Mouse (Mus musculus) embryonic fibroblast, embryonic 13.5 days (primary cell): Measurements from ENCODE around the gene Ripply3.

Source experiments
- CTCF ChIP-seq: IDR thresholded peaks from 2 replicates; pipeline ENCODE4 v1.5.1; 2011; ENCODE audit warnings: mild to moderate bottlenecking, control low read depth, low read length, moderate library complexity, borderline replicate concordance; ENCODE audit not compliant: insufficient read depth
- POLR2A ChIP-seq: IDR thresholded peaks from 2 replicates; pipeline ENCODE4 v1.6.1; 2011; ENCODE audit warnings: low read depth, mild to moderate bottlenecking, control low read depth, low read length, moderate library complexity

GRCm38 (mm10) chr16:94354450-94354849 lies 26.2 kb downstream of the Ripply3 start:
- TF ChIP-seq POLR2A (no peak), CTCF (no peak)
